ENCODE assay signal across 8 mouse cellular contexts in genomic region chr6:115677441-115677840, GRCm38 (mm10). TPM values are rescaled to one million over a fixed set of nuclear protein-coding genes. Genes with fewer than 3 reads are reported as not detected.
A peak's percentile ranks its signal among the peaks of the same experiment; 100 is the strongest.
DNase-seq lines count a peak whose midpoint lies in the region; ATAC-seq lines count a peak whose summit lies in the region.

No protein-coding gene starts in this region.

- ATAC-seq in inflammation-experienced regulatory T-cells, adult 6 months: peak; percentile 33

- H3K36me3 ChIP-seq in embryonic facial prominence, embryonic 10.5 days (replicated peaks): 0 out of 2 replicates have a peak, but pooled peaks cover 5% of the 10 kb centered on the region

- no peaks in the 10 kb centered on the region for H3K27me3 ChIP-seq in embryonic facial prominence, embryonic 10.5 days (replicated peaks; ENCODE audit: low read depth, poor library complexity, severe bottlenecking)

- H3K4me3 ChIP-seq in embryonic facial prominence, embryonic 10.5 days: peak overlapping the region; percentile 98

- peak overlapping the region; percentile 100 for H3K27ac ChIP-seq in embryonic facial prominence, embryonic 10.5 days (replicated peaks)

- peaks cover 19% of the 10 kb centered on the region for H3K4me1 ChIP-seq in embryonic facial prominence, embryonic 10.5 days

- H3K9me3 ChIP-seq in embryonic facial prominence, embryonic 10.5 days: no peaks in the 10 kb centered on the region

- 96% methylated on average over 7 of the region's 7 CpGs for WGBS in embryonic facial prominence, embryonic 10.5 days

- peak; percentile 13 for DNase-seq in layer of hippocampus, adult 11-12 months (ENCODE audit: low spot score)
- DNase-seq in layer of hippocampus, adult 8-10 months (ENCODE audit: low spot score in 2 of 2): no peak
- DNase-seq in embryonic facial prominence, embryonic 10.5 days (ENCODE audit: low spot score): no peak
- peak; percentile 43 for DNase-seq in naive thymus-derived CD4-positive, alpha-beta T cell, adult 2 months (ENCODE audit: low read depth)
- DNase-seq in spleen, adult 18-20 months: no peak
- DNase-seq in thymus, postnatal 4 days: no peak
- DNase-seq in lung, postnatal 14 days: no peak

RNA-seq across cellular contexts. Expression of gene Raf1, which starts 1.0 kb away (rescaled TPM):
- total RNA-seq in layer of hippocampus, adult 8-10 months (2022): 100 to 1,000 TPM in 1 of 4 experiments, 10 to 100 TPM in 3; 78.9 to 102 (median 84.5) TPM
- 123 and 126 TPM in 2 replicates for polyA plus RNA-seq in embryonic facial prominence, embryonic 10.5 days (2016; fragmentation: Nextera tagmentation; extraction: Ambion mirVana)
- 10 to 100 TPM; 52.6 to 72.0 (median 66.5) TPM for polyA plus RNA-seq in inflammation-experienced regulatory T-cells, adult 6 months (2017; shearing (Covaris generic))

Comparison
In these comparisons a context has a peak if more than half of its experiments do, and no peak if none do; other contexts are left out.
1. DNase-seq: peak in layer of hippocampus, adult 11-12 months (single experiment) and naive thymus-derived CD4-positive, alpha-beta T cell, adult 2 months (single experiment); none in layer of hippocampus, adult 8-10 months (0 of 2), embryonic facial prominence, embryonic 10.5 days (single experiment), spleen, adult 18-20 months (0 of 2), thymus, postnatal 4 days (single experiment) and lung, postnatal 14 days (single experiment).